Mouse (Mus musculus) heart, adult 2 months (tissue): ENCODE measurements around the gene Gm11554.

Experiments
- CTCF ChIP-seq: fragments of 200-600 bp; IDR thresholded peaks from 2 replicates; pipeline ENCODE4 v1.8.1; 2022; ENCODE audit warnings: antibody characterized with exemption, mild to moderate bottlenecking, moderate library complexity
- POLR2A ChIP-seq: fragments of 200-500 bp; IDR thresholded peaks from 2 replicates; pipeline ENCODE4 v1.6.1; 2011; ENCODE audit warnings: mild to moderate bottlenecking, low read depth, low read length, control low read depth; ENCODE audit not compliant: insufficient read depth

GRCm38 (mm10) chr11:99842185-99842584 is 37.9 kb upstream of the Gm11554 start:
- TF ChIP-seq CTCF (no peak), POLR2A (no peak)
